Mouse (Mus musculus) kidney, postnatal 0 days (tissue): ENCODE data around the gene Zfp821. TPM values are rescaled to one million over a fixed set of nuclear protein-coding genes. Genes with fewer than 3 reads are reported as not detected.
A peak's percentile ranks its signal among the peaks of the same experiment; 100 is the strongest.

Source experiments
- ATAC-seq: fragments of 200-750 bp; cut with Nextera tagmentation; replicated peaks from 2 replicates; pipeline ENCODE4 v1.8.0; 2017; ENCODE audit warnings: low read depth, moderate number of reproducible peaks, moderate TSS enrichment, moderate library complexity; ENCODE audit not compliant: low FRiP score
- DNase-seq: peaks from one replicate; pipeline ENCODE4 v3.0.0-alpha.2; 2016; ENCODE audit warnings: low spot score
- H3K27ac ChIP-seq: fragments of 300-500 bp; sonication (generic); 2 replicates; pipeline ENCODE4 v1.5.1; 2014; ENCODE audit warnings: mild to moderate bottlenecking
- H3K27me3 ChIP-seq: fragments of 300-500 bp; sonication (generic); 2 replicates; pipeline ENCODE4 v1.6.1; 2014; ENCODE audit warnings: low read length, mixed read lengths; ENCODE audit not compliant: insufficient read depth
- H3K36me3 ChIP-seq: fragments of 300-500 bp; sonication (generic); 2 replicates; pipeline ENCODE4 v1.6.1; 2014; ENCODE audit warnings: low read length, mixed read lengths; ENCODE audit not compliant: insufficient read depth
- H3K4me1 ChIP-seq: fragments of 300-500 bp; sonication (generic); replicated peaks from 2 replicates; pipeline ENCODE4 v1.6.1; 2014; ENCODE audit warnings: antibody characterized with exemption, low read length, mixed read lengths; ENCODE audit not compliant: insufficient read depth
- H3K4me2 ChIP-seq: fragments of 300-500 bp; sonication (generic); 2 replicates; pipeline ENCODE4 v1.6.1; 2014; ENCODE audit warnings: mild to moderate bottlenecking, low read length, moderate library complexity, mixed read lengths
- H3K4me3 ChIP-seq: fragments of 300-500 bp; sonication (generic); replicated peaks from 2 replicates; pipeline ENCODE4 v1.5.1; 2014; ENCODE audit warnings: low read depth, low read length
- H3K9ac ChIP-seq: fragments of 300-500 bp; sonication (generic); 2 replicates; pipeline ENCODE4 v1.6.1; 2014; ENCODE audit warnings: low read depth, low read length
- H3K9me3 ChIP-seq: fragments of 300-500 bp; sonication (generic); replicated peaks from 2 replicates; pipeline ENCODE4 v1.6.1; 2016; ENCODE audit warnings: low read length, inconsistent platforms, mixed read lengths
- CTCF ChIP-seq: IDR thresholded peaks from 2 replicates; pipeline ENCODE4 v1.5.1; 2016; ENCODE audit warnings: antibody characterized with exemption, low read depth, mild to moderate bottlenecking, moderate library complexity
- WGBS: fragments of 180-500 bp; shearing (Covaris S2); extraction: QIAGEN DNeasy Blood & Tissue Kit; methylation state at CpG from one replicate; pipeline ENCODE4 v1.1.7; 2014; 5-methylcytosine and 5-hydroxymethylcytosine counted together
- polyA plus RNA-seq: library from polyadenylated mRNA; unstranded; fragments of >200 nt; fragmentation: Nextera tagmentation; extraction: Ambion mirVana; gene quantifications from 2 replicates; pipeline ENCODE4 v1.2.1, GENCODE M21; 2015

Zfp821 gene
- polyA plus RNA-seq, 1 experiment from 2014 or later = 21.9 TPM

- Histone ChIP-seq H3K27me3 (no peaks in the 10 kb centered on the region), H3K4me2 (no peak overlapping the region), H3K27ac (no peak overlapping the region), H3K36me3 (peaks cover 29% of the 10 kb centered on the region; the same call in 1 of the 2 replicates), H3K9ac (no peak overlapping the region), H3K4me3 (no peak overlapping the region), H3K9me3 (no peaks in the 10 kb centered on the region), H3K4me1 (peaks cover 15% of the 10 kb centered on the region; the same call in 1 of the 2 replicates)
- no peak for TF ChIP-seq CTCF
- ATAC-seq = no peak
- whole genome bisulfite sequencing = 83% methylated on average over 3 of the region's 3 CpGs
- DNase-seq = no peak
Measured at GRCm38 (mm10) chr8:109734018-109734417, 28.7 kb downstream of the Zfp821 start.

GRCm38 (mm10) chr8:109736819-109737218 is 31.5 kb downstream of the Zfp821 start:
- Histone ChIP-seq H3K4me2 (peak overlapping the region; percentile 94), H3K27ac (peak overlapping the region; percentile 85), H3K4me3 (peak overlapping the region; percentile 96), H3K27me3 (no peaks in the 10 kb centered on the region), H3K36me3 (peaks cover 22% of the 10 kb centered on the region; the same call in 1 of the 2 replicates), H3K9ac (peak overlapping the region; percentile 98), H3K4me1 (peaks cover 15% of the 10 kb centered on the region; the same call in 1 of the 2 replicates), H3K9me3 (no peaks in the 10 kb centered on the region)
- ATAC-seq = no peak; the same call in 1 of the 2 replicates
- WGBS = 7% methylated on average over 8 of the region's 8 CpGs
- no peak for TF ChIP-seq CTCF
- DNase-seq = no peak

- Histone ChIP-seq H3K9me3 (no peaks in the 10 kb centered on the region), H3K27me3 (no peaks in the 10 kb centered on the region), H3K4me1 (peaks cover 15% of the 10 kb centered on the region; the same call in 1 of the 2 replicates), H3K4me3 (peak within 1 kb of the TSS; percentile 96), H3K36me3 (peaks cover 18% of the 10 kb centered on the region; the same call in 1 of the 2 replicates), H3K9ac (peak within 1 kb of the TSS; percentile 98), H3K4me2 (peak within 1 kb of the TSS; percentile 94), H3K27ac (peak within 1 kb of the TSS; percentile 85)
- WGBS = under 1% methylated on average over 54 of the region's 59 CpGs
- TF ChIP-seq CTCF = peak; percentile 73
- DNase-seq = peak; percentile 88
- peak; percentile 91 for ATAC-seq
Measured at GRCm38 (mm10) chr8:109737237-109738048, 32.1 kb downstream of the Zfp821 start, which contains the start of gene Atxn1l. TSS of gene Atxn1l (minus strand) at chr8:109737739.

- TF ChIP-seq CTCF = no peak
- DNase-seq (no peak), ATAC-seq (no peak)
- H3K9ac ChIP-seq = peak overlapping the region; percentile 98
- H3K36me3 ChIP-seq = 0 out of 2 replicates have a peak, but pooled peaks cover 13% of the 10 kb centered on the region
- peaks cover 15% of the 10 kb centered on the region; the same call in 1 of the 2 replicates for H3K4me1 ChIP-seq
- H3K27me3 ChIP-seq = no peaks in the 10 kb centered on the region
- 72% methylated on average over 1 of the region's 1 CpGs for WGBS
- H3K4me2 ChIP-seq = peak overlapping the region; percentile 94
- H3K27ac ChIP-seq = no peak overlapping the region
- no peaks in the 10 kb centered on the region for H3K9me3 ChIP-seq
- peak overlapping the region; percentile 96 for H3K4me3 ChIP-seq
Measured at GRCm38 (mm10) chr8:109738049-109738380, 32.7 kb downstream of the Zfp821 start.

GRCm38 (mm10) chr8:109747468-109748199 is 42.3 kb downstream of the Zfp821 start:
- no peak for DNase-seq
- H3K9ac ChIP-seq = no peak overlapping the region
- H3K36me3 ChIP-seq = no peaks in the 10 kb centered on the region
- no peak overlapping the region for H3K4me3 ChIP-seq
- H3K4me1 ChIP-seq = no peaks in the 10 kb centered on the region
- no peak for ATAC-seq
- H3K27me3 ChIP-seq = no peaks in the 10 kb centered on the region
- WGBS = 85% methylated on average over 12 of the region's 12 CpGs
- no peak overlapping the region for H3K27ac ChIP-seq
- no peak for TF ChIP-seq CTCF
- no peak overlapping the region for H3K4me2 ChIP-seq
- no peaks in the 10 kb centered on the region for H3K9me3 ChIP-seq

- H3K9me3 ChIP-seq = no peaks in the 10 kb centered on the region
- DNase-seq (peak; percentile 55), ATAC-seq (no peak)
- no peak for TF ChIP-seq CTCF
- H3K27me3 ChIP-seq = no peaks in the 10 kb centered on the region
- H3K36me3 ChIP-seq = no peaks in the 10 kb centered on the region
- no peak overlapping the region for H3K9ac ChIP-seq
- WGBS = 39% methylated on average over 5 of the region's 5 CpGs
- H3K4me2 ChIP-seq = no peak overlapping the region
- H3K4me3 ChIP-seq = no peak overlapping the region
- H3K4me1 ChIP-seq = no peaks in the 10 kb centered on the region
- no peak overlapping the region for H3K27ac ChIP-seq
Measured at GRCm38 (mm10) chr8:109750274-109750673, 44.9 kb downstream of the Zfp821 start.
